Mouse (Mus musculus): Measurements from ENCODE around the gene Phlda1.

GRCm38 (mm10) chr10:111506926-111507459, 907 bp downstream of the Phlda1 start:
- TF ChIP-seq FLI1 (IDR thresholded peaks at IDR 0.05; ENCODE audit: low read length) (no peak), GATA1 (IDR thresholded peaks at IDR 0.05; ENCODE audit: borderline replicate concordance, low read length) (no peak)
